Mouse (Mus musculus): Measurements from ENCODE around the gene Skida1. TPM values are rescaled to one million over a fixed set of nuclear protein-coding genes. Genes with fewer than 3 reads are reported as not detected.

The Skida1 gene
- polyA plus RNA-seq, 1 experiment from 2014 or later, result 19.3 TPM

DNA sequence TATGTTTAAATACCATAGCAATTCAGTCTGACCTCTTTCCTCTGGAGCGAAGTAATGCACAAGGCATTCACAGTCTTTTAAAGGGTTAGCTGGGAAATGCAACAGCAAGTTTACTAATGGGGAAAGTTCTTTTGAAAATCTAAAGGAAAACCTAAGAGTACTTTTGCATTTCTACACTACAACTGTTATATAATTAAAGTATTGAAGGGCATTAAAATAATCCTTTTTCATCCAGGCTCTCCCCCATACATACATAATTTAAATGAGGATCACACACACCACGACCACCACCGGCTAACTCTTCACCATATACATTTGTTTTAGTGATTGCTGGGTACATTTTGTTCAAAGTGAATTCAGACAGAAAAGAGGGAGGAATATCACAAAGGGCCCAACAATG, 3.7 kb upstream of the Skida1 start:
- H3K27ac ChIP-seq (replicated peaks), result peak overlapping the region; percentile 100
- peak overlapping the region; percentile 81 for H3K4me3 ChIP-seq
- peaks cover 56% of the 10 kb centered on the region for H3K4me1 ChIP-seq
- no peak for DNase-seq (ENCODE audit: low spot score)
- H3K27me3 ChIP-seq (ENCODE audit: low read depth, poor library complexity, severe bottlenecking), result no peaks in the 10 kb centered on the region
- H3K9me3 ChIP-seq (replicated peaks), result no peaks in the 10 kb centered on the region
- no peaks in the 10 kb centered on the region for H3K36me3 ChIP-seq
- WGBS, result 16% methylated on average over 3 of the region's 3 CpGs

DNA sequence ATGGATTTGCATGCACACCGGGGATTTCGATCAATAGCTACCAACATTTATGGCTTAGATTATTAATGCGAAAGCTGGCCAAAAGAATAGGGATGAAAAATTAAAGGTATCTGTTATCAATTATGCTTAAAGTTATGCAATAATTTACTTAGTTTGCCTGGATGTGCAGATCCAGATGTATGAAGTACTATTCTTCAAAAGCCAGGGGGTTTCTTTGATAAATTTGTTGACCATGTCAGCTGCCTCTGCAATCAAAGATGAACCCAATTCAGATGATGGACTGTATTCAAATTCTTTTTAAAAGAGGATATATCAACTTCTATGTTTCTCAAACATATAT, 3.0 kb upstream of the Skida1 start:
- H3K36me3 ChIP-seq, result peaks cover under 1% of the 10 kb centered on the region; the same call in 1 of the 2 replicates
- H3K9me3 ChIP-seq (replicated peaks), result no peaks in the 10 kb centered on the region
- peak overlapping the region; percentile 81 for H3K4me3 ChIP-seq
- H3K27me3 ChIP-seq (ENCODE audit: low read depth, poor library complexity, severe bottlenecking), result no peaks in the 10 kb centered on the region
- 17% methylated on average over 3 of the region's 3 CpGs for WGBS
- H3K27ac ChIP-seq (replicated peaks), result peak overlapping the region; percentile 100
- H3K4me1 ChIP-seq, result peaks cover 56% of the 10 kb centered on the region
- no peak for DNase-seq (ENCODE audit: low spot score)

DNA sequence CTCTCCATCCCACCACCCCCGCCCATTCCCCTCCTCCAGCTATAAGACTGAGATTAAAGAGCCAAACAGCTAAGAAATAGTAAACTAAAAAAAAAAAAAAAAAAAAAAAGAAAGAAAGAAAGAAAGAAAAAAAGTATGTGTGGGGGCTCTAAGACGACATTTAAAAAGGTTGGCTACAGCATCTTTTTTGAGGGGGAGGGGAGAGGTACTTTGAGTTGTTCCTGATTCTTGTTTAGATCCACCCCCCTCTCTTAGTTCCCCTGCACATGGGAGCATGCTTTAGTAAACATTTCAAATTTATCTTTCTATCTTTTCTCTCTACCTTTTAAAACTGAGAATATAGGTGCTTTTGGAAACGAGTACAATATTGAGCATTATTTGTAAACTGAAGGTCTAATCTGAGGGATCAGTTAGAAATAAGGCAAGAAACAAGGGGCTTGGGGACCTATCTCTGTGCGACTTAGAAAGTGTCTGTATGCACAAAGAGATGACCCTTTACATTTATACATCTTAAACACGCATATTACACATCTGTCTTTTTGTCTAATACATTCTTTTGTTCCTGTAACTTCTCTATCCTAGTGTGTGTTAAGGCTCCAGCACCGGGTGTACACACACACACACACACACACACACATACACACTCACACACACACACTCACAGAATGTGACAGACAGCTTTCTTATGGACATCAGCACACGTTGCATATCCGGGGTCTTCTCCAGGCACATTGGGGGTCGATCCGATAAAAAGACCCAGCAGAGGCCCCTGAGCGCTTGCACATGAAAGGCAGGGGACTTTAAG, 2.4 kb upstream of the Skida1 start:
- peak; percentile 74 for DNase-seq (ENCODE audit: low spot score)
- Histone ChIP-seq H3K4me1 (peaks cover 56% of the 10 kb centered on the region), H3K36me3 (peaks cover 7% of the 10 kb centered on the region), H3K27ac (replicated peaks) (peak overlapping the region; percentile 100), H3K9me3 (replicated peaks) (no peaks in the 10 kb centered on the region), H3K27me3 (ENCODE audit: low read depth, poor library complexity, severe bottlenecking) (no peaks in the 10 kb centered on the region), H3K4me3 (peak overlapping the region; percentile 81)
- 5% methylated on average over 11 of the region's 11 CpGs for WGBS

DNA sequence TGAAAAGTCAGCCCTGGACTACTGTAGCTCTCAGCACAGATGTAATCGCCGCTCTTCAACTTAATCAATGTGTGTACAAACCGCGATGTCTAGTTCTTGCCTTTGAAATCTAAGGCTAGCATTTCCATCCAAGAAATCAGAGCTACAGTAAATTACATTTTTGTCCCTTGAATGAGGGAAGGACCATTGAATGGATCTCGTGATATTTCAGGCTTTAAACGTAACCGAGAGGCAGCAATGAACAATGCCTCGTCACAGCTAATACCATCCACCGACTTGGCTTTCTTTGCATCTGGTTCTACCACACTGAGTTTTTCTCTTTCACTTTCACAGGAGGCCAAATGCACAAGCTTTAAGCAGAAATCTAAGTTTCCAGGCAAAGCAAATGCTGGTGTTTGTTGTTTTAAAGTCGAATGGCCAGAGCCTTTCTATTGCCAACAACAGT, 1.7 kb upstream of the Skida1 start:
- peaks cover 56% of the 10 kb centered on the region for H3K4me1 ChIP-seq
- 3% methylated on average over 10 of the region's 10 CpGs for WGBS
- no peaks in the 10 kb centered on the region for H3K27me3 ChIP-seq (ENCODE audit: low read depth, poor library complexity, severe bottlenecking)
- H3K36me3 ChIP-seq, result peaks cover 13% of the 10 kb centered on the region
- no peaks in the 10 kb centered on the region for H3K9me3 ChIP-seq (replicated peaks)
- peak; percentile 50 for DNase-seq (ENCODE audit: low spot score)
- H3K27ac ChIP-seq (replicated peaks), result peak overlapping the region; percentile 100
- H3K4me3 ChIP-seq, result peak overlapping the region; percentile 81

DNA sequence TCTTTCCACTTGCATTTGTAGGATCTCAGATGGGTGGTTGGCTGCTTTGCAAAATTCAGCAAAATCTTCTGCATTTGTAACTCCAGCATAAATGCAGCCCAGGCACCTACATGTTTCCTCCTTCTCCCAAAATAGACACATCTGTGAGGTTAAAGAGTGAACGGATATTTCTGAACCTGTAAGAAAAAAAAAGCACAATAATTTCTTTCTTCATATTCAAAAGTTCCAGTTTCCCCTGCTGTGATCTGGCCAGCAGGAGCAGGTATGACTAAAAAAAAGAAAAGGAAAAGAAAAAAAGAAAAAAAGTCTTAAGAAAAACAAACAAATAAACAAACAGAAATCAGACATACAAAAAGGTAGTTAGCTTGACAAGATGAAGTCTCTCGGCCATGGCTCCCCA, 1.2 kb upstream of the Skida1 start:
- WGBS, result 5% methylated on average over 2 of the region's 2 CpGs
- Histone ChIP-seq H3K9me3 (replicated peaks) (no peaks in the 10 kb centered on the region), H3K27ac (replicated peaks) (peak overlapping the region; percentile 100), H3K27me3 (ENCODE audit: low read depth, poor library complexity, severe bottlenecking) (no peaks in the 10 kb centered on the region), H3K4me1 (peaks cover 56% of the 10 kb centered on the region), H3K36me3 (peaks cover 15% of the 10 kb centered on the region), H3K4me3 (peak overlapping the region; percentile 81)
- no peak for DNase-seq (ENCODE audit: low spot score)

DNA sequence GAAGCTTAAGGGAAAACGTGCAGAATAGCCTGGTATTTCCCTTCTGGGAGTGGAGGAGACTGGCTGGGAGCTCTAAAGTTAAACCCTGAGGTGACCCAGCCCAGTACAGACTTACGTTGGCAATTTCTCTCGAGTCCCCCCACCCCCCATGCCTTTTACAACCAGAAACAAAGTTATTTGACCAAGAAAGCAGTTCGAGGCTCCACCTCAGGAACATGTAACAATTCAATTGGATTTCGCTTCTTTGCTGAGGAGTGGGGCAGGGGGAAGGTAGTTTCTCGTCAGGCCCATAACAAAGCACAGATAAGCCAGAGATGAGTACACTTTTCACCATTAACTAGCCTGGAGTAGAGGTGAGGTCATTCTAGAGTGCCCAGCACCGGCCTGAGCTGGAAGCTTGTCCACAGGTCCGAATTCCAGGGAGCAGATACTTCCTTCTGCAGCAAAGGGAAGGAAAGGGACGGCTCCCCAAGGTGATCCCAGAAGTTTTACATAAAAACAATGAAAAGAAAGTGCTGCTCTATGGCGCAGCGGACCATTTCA, 499 bp upstream of the Skida1 start:
- Histone ChIP-seq H3K4me1 (peaks cover 53% of the 10 kb centered on the region), H3K27ac (replicated peaks) (peak overlapping the region; percentile 100), H3K4me3 (peak overlapping the region; percentile 81), H3K9me3 (replicated peaks) (no peaks in the 10 kb centered on the region), H3K36me3 (peaks cover 15% of the 10 kb centered on the region), H3K27me3 (ENCODE audit: low read depth, poor library complexity, severe bottlenecking) (no peaks in the 10 kb centered on the region)
- WGBS, result under 1% methylated on average over 11 of the region's 11 CpGs
- peak; percentile 58 for DNase-seq (ENCODE audit: low spot score)

DNA sequence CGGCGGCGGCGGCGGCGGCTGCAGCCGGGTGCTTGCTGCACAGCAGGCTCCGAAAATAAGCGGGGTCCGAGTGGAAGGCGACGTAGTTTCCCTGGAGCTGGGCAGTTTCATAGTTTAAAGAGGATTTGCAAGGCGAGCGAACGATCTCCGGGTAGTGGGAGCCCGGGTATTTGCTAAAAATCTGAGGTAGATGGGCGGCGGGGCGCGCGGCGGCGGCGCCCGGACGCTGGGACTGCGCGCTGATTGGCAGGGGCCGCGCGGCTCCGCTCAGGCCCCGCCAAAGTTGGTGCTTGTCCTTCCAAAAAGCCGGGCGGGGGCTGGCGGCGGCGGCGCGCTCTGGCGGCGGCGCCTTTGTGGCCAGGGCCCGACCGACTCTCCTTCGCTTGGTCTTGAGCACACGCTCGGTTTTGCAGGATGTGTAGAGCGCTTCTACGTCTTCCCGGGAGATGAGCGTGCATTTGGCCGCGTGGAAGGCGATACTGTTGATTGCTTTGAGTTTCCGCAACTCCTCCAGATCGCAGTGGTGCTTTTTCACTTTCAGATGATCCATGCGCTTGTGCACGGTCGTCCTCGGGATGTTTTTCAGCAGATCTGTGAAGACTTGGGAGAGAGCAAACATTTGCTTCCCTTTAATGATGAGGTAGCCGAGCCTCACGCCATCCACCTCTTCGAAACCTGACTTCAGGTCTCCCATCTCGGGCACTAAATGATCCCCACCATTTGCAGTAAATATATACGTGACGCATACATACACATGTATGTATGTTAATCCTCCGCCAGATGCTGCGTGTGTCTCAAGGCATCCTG, 1.0 kb downstream of the Skida1 start:
- Histone ChIP-seq H3K9me3 (replicated peaks) (no peaks in the 10 kb centered on the region), H3K4me1 (peaks cover 45% of the 10 kb centered on the region), H3K27me3 (ENCODE audit: low read depth, poor library complexity, severe bottlenecking) (no peaks in the 10 kb centered on the region), H3K36me3 (peaks cover 16% of the 10 kb centered on the region), H3K4me3 (peak overlapping the region; percentile 81), H3K27ac (replicated peaks) (peak overlapping the region; percentile 100)
- peak; percentile 75 for DNase-seq (ENCODE audit: low spot score)
- under 1% methylated on average over 70 of the region's 70 CpGs for WGBS

DNA sequence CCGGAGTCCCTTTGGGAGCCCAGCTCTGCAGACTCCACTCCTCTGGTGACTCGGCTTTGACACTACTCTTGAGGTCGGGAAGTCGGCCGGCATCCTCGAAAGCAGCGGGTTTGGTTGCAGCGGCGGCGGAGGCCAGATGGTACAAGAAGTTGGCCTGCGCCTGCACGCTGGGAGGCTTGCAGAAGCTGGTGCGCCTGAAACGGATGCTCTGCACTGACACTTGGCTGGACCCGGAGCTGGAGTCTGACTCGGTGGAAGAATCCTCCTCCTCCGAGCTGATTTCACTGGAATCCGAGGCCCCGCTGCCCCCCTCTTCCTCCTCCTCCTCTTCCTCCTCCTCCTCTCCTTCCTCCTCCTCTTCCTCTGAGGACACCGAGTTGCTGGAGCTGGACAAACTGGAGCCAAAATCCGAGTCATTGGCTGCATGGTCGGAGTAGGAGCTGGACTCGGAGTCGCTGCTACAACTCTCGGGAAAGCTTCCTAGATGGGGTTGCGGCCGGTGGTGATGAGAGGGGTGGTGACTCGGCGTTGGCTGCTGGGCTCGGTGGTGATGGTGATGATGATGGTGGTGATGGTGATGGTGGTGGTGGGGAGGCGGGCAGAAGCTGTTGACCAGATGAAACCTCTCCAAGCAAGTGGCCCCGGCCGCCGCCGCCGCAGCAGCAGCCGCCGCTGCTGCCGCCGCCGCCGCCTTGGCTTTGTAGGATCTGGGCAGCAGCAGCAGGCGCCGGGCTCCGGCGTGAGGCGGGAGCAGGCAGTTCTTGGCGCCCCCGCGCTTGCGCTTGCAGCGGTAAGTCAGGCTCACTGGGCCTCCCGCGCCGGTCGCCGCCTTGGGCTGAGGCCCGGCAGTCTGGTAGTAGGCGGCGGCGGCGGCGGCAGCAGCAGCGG, 1.8 kb downstream of the Skida1 start:
- peak; percentile 67 for DNase-seq (ENCODE audit: low spot score)
- no peaks in the 10 kb centered on the region for H3K9me3 ChIP-seq (replicated peaks)
- H3K27me3 ChIP-seq (ENCODE audit: low read depth, poor library complexity, severe bottlenecking), result no peaks in the 10 kb centered on the region
- peaks cover 18% of the 10 kb centered on the region for H3K36me3 ChIP-seq
- H3K4me1 ChIP-seq, result peaks cover 45% of the 10 kb centered on the region
- peak overlapping the region; percentile 81 for H3K4me3 ChIP-seq
- H3K27ac ChIP-seq (replicated peaks), result peak overlapping the region; percentile 100
- WGBS, result under 1% methylated on average over 63 of the region's 64 CpGs

DNA sequence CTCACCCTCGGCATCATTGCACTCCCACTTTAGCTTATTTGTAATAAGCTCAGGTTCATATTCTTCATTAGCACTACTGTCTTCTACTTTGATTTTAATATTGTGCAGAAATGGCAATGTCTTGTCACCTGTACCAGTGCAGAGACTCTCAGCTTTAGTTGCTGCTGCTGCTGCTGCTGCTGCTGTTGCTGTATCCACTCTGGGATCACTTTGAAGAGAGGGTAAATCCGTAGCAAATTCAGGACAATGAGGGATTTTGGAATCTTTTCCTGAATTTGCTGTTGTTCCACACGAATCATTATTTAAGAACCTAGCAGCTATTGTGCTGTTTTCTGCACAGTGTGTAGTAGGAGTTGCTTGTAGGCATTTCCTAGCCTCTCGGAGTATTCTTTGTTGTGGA, 2.7 kb downstream of the Skida1 start:
- Histone ChIP-seq H3K4me1 (peaks cover 45% of the 10 kb centered on the region), H3K4me3 (peak overlapping the region; percentile 81), H3K9me3 (replicated peaks) (no peaks in the 10 kb centered on the region), H3K27me3 (ENCODE audit: low read depth, poor library complexity, severe bottlenecking) (no peaks in the 10 kb centered on the region), H3K27ac (replicated peaks) (peak overlapping the region; percentile 100), H3K36me3 (peaks cover 18% of the 10 kb centered on the region)
- no peak for DNase-seq (ENCODE audit: low spot score)
- 1% methylated on average over 4 of the region's 4 CpGs for WGBS

DNA sequence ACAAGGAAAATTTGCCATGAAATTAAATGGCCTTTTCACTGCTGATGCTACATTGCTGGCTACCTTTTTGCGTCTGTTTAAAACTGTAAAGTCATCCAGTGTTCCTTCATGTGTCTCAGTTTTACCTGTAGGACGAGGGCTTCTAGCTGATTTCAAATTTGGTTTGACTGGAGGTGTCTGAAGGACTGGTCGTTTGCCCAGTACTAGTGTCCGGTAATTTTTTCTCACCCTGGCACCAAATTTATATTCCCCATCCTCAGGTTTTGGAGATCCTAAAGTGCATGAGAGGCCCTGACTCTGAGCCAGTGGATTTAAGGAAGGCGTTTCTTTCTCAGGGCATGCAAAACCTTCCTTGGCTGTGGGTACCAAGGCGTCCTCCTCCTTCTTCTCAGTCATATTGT, 3.1 kb downstream of the Skida1 start:
- no peak for DNase-seq (ENCODE audit: low spot score)
- Histone ChIP-seq H3K4me3 (peak overlapping the region; percentile 81), H3K27me3 (ENCODE audit: low read depth, poor library complexity, severe bottlenecking) (no peaks in the 10 kb centered on the region), H3K4me1 (peaks cover 45% of the 10 kb centered on the region), H3K27ac (replicated peaks) (peak overlapping the region; percentile 100), H3K9me3 (replicated peaks) (no peaks in the 10 kb centered on the region), H3K36me3 (peaks cover 18% of the 10 kb centered on the region)
- 2% methylated on average over 6 of the region's 6 CpGs for WGBS

DNA sequence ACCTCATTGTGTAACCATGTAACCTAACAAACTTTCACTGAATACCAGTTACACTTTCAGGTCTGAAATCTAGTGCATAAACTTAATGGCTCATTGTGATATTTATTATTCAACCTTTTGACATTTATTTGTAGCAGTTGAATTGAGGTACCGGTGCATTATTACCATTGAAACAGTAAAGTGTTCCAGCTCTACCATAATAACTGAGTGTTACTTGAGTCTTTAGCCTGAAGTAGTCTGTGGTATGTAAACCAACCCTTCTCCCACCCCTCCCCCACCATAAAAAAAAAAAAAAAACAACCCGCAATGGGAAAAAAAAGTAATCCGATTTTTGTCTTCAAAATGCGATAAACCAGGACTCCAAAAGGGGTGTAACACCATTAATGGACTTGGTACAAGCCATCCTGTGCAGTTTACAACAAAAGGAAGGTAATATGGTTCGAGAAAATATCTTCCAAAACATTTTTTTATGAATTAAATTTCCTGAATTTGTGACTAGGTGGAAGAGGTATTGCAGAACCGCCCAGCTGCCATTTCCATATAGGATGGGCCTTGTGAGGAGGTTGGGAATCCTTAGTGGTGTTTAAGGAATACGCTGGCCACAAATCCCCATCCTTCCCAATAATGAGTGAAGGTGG, 3.6 kb downstream of the Skida1 start:
- no peak for DNase-seq (ENCODE audit: low spot score)
- Histone ChIP-seq H3K27ac (replicated peaks) (peak overlapping the region; percentile 100), H3K27me3 (ENCODE audit: low read depth, poor library complexity, severe bottlenecking) (no peaks in the 10 kb centered on the region), H3K4me3 (peak overlapping the region; percentile 81), H3K4me1 (peaks cover 45% of the 10 kb centered on the region), H3K36me3 (peaks cover 22% of the 10 kb centered on the region), H3K9me3 (replicated peaks) (no peaks in the 10 kb centered on the region)
- 2% methylated on average over 7 of the region's 7 CpGs for WGBS

Measured in midbrain, embryonic 10.5 days (tissue).